Mouse (Mus musculus): ENCODE data around the gene Gm20817. TPM values are rescaled to one million over a fixed set of nuclear protein-coding genes. Genes with fewer than 3 reads are reported as not detected.
"Not testable (repeated sequence)": the region's sequence is repeated elsewhere in the genome, so short reads cannot be mapped to it uniquely, and the experiment has no call there.

Gene Gm20817
- not detected in 2 replicates for polyA plus RNA-seq (2015; fragmentation: Nextera tagmentation; extraction: Ambion mirVana)

DNA sequence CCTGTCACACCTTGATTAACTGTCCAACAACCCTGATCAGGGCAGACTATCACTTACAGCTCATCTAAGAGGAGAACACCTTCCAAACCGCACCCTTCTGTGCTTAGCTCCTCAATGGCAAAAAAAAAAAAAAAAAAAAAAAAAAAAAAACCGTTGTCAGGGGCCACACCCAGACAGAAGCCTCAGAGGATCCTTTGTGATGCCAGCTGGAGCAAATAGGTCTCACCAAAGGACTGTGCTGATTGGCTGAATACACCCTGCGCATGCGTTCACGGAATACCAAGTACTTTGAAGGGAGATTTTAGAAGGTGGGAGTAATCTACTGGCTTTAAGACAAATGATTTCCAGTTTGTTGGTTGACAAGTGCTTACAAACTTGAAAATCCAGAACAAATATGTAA, at the start of gene Gm20817:
Gm20817 (minus strand) TSS at position 101 of the 400 bp plus-strand sequence.
- ATAC-seq; H3K9me3 ChIP-seq (ENCODE audit: control insufficient read depth); H3K27me3 ChIP-seq (replicated peaks; ENCODE audit: control insufficient read depth, insufficient read depth, low read length); H3K4me1 ChIP-seq (replicated peaks; ENCODE audit: control insufficient read depth, insufficient read depth, low read length); H3K9ac ChIP-seq (ENCODE audit: low read depth, low read length); H3K36me3 ChIP-seq (ENCODE audit: control insufficient read depth, insufficient read depth); H3K4me3 ChIP-seq (ENCODE audit: low read depth, low read length); H3K4me2 ChIP-seq (replicated peaks; ENCODE audit: low read depth); H3K27ac ChIP-seq (ENCODE audit: low read depth, low read length): not testable (repeated sequence)
- WGBS = no CpG with 5 or more reads among the region's 5 CpGs

All from intestine, postnatal 0 days (tissue).